Mouse (Mus musculus): ENCODE measurements at regions not wholly inside any gene's neighbourhood (a gene's known extent, or its start where the extent isn't known, plus 50 kb on each side); places are given as distances from the start of the nearest gene placed in this dataset.

DNA sequence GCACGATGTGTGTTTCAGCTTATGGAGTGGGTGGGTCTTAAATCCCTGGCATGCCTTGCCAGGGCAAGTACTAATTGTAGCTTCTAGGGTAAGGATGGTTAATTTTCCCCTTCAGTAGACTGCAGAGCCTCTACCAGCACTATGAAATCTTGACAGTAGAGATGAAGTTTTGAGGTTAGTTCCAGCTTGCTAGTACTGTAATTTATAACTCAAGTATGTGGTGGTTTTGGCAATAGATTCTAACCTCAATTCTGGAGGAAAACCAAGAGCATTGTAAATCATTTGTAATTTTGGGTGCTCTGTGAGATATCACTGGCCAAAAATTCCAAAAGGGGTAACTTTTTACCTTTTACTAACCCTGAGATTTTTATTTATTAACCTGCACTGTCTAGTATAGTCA lies 164.3 kb upstream of the Ednrb start:
- 98% methylated on average over 1 of the region's 1 CpGs for WGBS
- Histone ChIP-seq H3K9me3 (ENCODE audit: low read length) (no peaks in the 10 kb centered on the region), H3K36me3 (ENCODE audit: insufficient read depth, low read length) (no peaks in the 10 kb centered on the region), H3K4me1 (ENCODE audit: insufficient read depth, low read length) (no peaks in the 10 kb centered on the region), H3K9ac (replicated peaks; ENCODE audit: low read length) (no peak overlapping the region), H3K4me3 (ENCODE audit: low read length) (no peak overlapping the region), H3K4me2 (ENCODE audit: low read depth, low read length) (no peak overlapping the region), H3K27ac (no peak overlapping the region), H3K27me3 (ENCODE audit: insufficient read depth, low read length) (no peaks in the 10 kb centered on the region)
- no peak for TF ChIP-seq CTCF (IDR thresholded peaks at IDR 0.05; ENCODE audit: low read depth)
- no peak for ATAC-seq
- DNase-seq (ENCODE audit: low spot score): no peak

GRCm38 (mm10) chr14:104006426-104006825 lies 162.2 kb upstream of the Ednrb start:
- no peak overlapping the region for H3K4me3 ChIP-seq (ENCODE audit: low read length)
- no peaks in the 10 kb centered on the region for H3K4me1 ChIP-seq (ENCODE audit: insufficient read depth, low read length)
- 61% methylated on average over 4 of the region's 4 CpGs for WGBS
- no peaks in the 10 kb centered on the region for H3K9me3 ChIP-seq (ENCODE audit: low read length)
- H3K27ac ChIP-seq: no peak overlapping the region
- TF ChIP-seq CTCF (IDR thresholded peaks at IDR 0.05; ENCODE audit: low read depth): no peak
- no peaks in the 10 kb centered on the region for H3K36me3 ChIP-seq (ENCODE audit: insufficient read depth, low read length)
- ATAC-seq: no peak
- H3K4me2 ChIP-seq (ENCODE audit: low read depth, low read length): no peak overlapping the region
- H3K27me3 ChIP-seq (ENCODE audit: insufficient read depth, low read length): no peaks in the 10 kb centered on the region
- no peak overlapping the region for H3K9ac ChIP-seq (replicated peaks; ENCODE audit: low read length)
- DNase-seq (ENCODE audit: low spot score): peak; percentile 38

GRCm38 (mm10) chr14:104005132-104005531 lies 160.9 kb upstream of the Ednrb start:
- no peaks in the 10 kb centered on the region for H3K4me1 ChIP-seq (ENCODE audit: insufficient read depth, low read length)
- DNase-seq (ENCODE audit: low spot score) (no peak), ATAC-seq (no peak)
- H3K4me3 ChIP-seq (ENCODE audit: low read length): no peak overlapping the region
- no peaks in the 10 kb centered on the region for H3K27me3 ChIP-seq (ENCODE audit: insufficient read depth, low read length)
- H3K9me3 ChIP-seq (ENCODE audit: low read length): no peaks in the 10 kb centered on the region
- H3K4me2 ChIP-seq (ENCODE audit: low read depth, low read length): no peak overlapping the region
- no peak overlapping the region for H3K9ac ChIP-seq (replicated peaks; ENCODE audit: low read length)
- no peaks in the 10 kb centered on the region for H3K36me3 ChIP-seq (ENCODE audit: insufficient read depth, low read length)
- WGBS: 70% methylated on average over 2 of the region's 2 CpGs
- no peak for TF ChIP-seq CTCF (IDR thresholded peaks at IDR 0.05; ENCODE audit: low read depth)
- no peak overlapping the region for H3K27ac ChIP-seq

DNA sequence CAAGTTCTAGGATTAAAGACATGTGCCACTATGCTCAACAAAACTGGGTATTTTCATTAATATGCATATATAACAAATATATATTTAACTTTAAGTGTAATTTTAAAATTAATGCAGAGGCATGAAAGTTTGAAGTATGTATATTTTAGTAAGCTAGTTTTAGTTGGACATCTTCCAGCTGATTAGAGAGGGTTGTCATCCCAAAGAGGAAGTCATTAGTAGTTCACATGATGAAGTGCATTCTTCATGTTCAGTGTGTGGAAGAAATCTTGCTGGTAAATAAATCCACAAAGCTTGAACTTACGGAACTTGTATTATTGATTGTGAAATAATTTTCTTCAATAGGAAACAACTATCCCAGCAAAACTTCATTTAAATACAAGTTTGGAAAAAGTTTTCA lies 158.2 kb upstream of the Ednrb start:
- no peak overlapping the region for H3K4me2 ChIP-seq (ENCODE audit: low read depth, low read length)
- H3K36me3 ChIP-seq (ENCODE audit: insufficient read depth, low read length): no peaks in the 10 kb centered on the region
- WGBS: 52% methylated on average over 1 of the region's 1 CpGs
- no peaks in the 10 kb centered on the region for H3K9me3 ChIP-seq (ENCODE audit: low read length)
- TF ChIP-seq CTCF (IDR thresholded peaks at IDR 0.05; ENCODE audit: low read depth): no peak
- H3K4me3 ChIP-seq (ENCODE audit: low read length): no peak overlapping the region
- H3K27me3 ChIP-seq (ENCODE audit: insufficient read depth, low read length): no peaks in the 10 kb centered on the region
- ATAC-seq: no peak
- no peak for DNase-seq (ENCODE audit: low spot score)
- H3K4me1 ChIP-seq (ENCODE audit: insufficient read depth, low read length): no peaks in the 10 kb centered on the region
- no peak overlapping the region for H3K9ac ChIP-seq (replicated peaks; ENCODE audit: low read length)
- H3K27ac ChIP-seq: no peak overlapping the region

DNA sequence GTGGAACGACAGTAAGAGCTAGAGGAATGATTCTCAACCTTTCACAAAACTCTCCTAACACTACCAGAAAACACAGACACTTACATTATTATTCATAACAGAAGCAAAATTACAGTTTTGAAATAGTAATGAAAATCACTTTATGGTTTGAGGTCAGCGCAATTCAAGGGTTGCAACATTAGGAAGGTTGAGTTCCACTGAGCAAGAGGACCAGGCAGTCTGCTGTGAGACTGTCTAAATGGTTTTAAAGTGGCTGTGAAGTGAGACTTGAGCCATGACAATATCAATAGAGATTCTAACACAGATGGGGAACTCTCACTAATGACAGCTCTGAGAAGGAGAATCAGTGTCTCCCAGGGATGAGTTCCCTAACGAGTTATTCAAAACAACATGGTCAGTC lies 146.2 kb upstream of the Ednrb start:
- no peaks in the 10 kb centered on the region for H3K9me3 ChIP-seq (ENCODE audit: low read length)
- no peak for DNase-seq (ENCODE audit: low spot score)
- no peak overlapping the region for H3K4me3 ChIP-seq (ENCODE audit: low read length)
- H3K4me1 ChIP-seq (ENCODE audit: insufficient read depth, low read length): no peaks in the 10 kb centered on the region
- no peak overlapping the region for H3K4me2 ChIP-seq (ENCODE audit: low read depth, low read length)
- H3K36me3 ChIP-seq (ENCODE audit: insufficient read depth, low read length): no peaks in the 10 kb centered on the region
- H3K27me3 ChIP-seq (ENCODE audit: insufficient read depth, low read length): no peaks in the 10 kb centered on the region
- TF ChIP-seq CTCF (IDR thresholded peaks at IDR 0.05; ENCODE audit: low read depth): no peak
- no peak overlapping the region for H3K27ac ChIP-seq
- no peak overlapping the region for H3K9ac ChIP-seq (replicated peaks; ENCODE audit: low read length)
- ATAC-seq: no peak
- WGBS: 85% methylated on average over 3 of the region's 3 CpGs

GRCm38 (mm10) chr14:103989949-103990348 lies 145.7 kb upstream of the Ednrb start:
- ATAC-seq: no peak
- Histone ChIP-seq H3K4me2 (ENCODE audit: low read depth, low read length) (no peak overlapping the region), H3K9me3 (ENCODE audit: low read length) (no peaks in the 10 kb centered on the region), H3K36me3 (ENCODE audit: insufficient read depth, low read length) (no peaks in the 10 kb centered on the region), H3K27ac (no peak overlapping the region), H3K4me3 (ENCODE audit: low read length) (no peak overlapping the region), H3K9ac (replicated peaks; ENCODE audit: low read length) (no peak overlapping the region), H3K27me3 (ENCODE audit: insufficient read depth, low read length) (no peaks in the 10 kb centered on the region), H3K4me1 (ENCODE audit: insufficient read depth, low read length) (no peaks in the 10 kb centered on the region)
- 93% methylated on average over 1 of the region's 1 CpGs for WGBS
- no peak for DNase-seq (ENCODE audit: low spot score)
- TF ChIP-seq CTCF (IDR thresholded peaks at IDR 0.05; ENCODE audit: low read depth): no peak

DNA sequence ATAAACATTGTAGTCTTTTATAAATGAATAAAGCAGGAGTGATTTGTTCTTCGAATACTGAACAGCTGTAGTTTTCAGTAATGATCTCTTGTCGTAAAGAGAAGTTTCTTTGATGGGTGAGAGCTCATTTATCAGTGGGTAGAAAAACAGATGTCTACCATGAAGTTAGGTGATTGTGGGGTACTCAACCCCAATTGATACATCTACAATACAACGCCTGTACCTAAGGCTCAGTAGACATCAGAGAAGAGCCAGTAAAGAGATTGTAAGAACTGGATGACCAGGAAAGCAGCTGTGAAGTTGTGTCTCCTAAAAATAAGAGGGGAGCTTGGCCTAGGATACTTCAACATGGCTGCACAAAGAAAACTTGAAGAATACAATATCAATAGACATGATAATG lies 143.1 kb upstream of the Ednrb start:
- WGBS: 46% methylated on average over 3 of the region's 3 CpGs
- H3K27ac ChIP-seq: no peak overlapping the region
- no peak overlapping the region for H3K9ac ChIP-seq (replicated peaks; ENCODE audit: low read length)

More for the DNA sequence above, 143.1 kb upstream of the Ednrb start:
- no peak for ATAC-seq
- H3K36me3 ChIP-seq (ENCODE audit: insufficient read depth, low read length): no peaks in the 10 kb centered on the region
- no peak overlapping the region for H3K4me2 ChIP-seq (ENCODE audit: low read depth, low read length)
- no peaks in the 10 kb centered on the region for H3K4me1 ChIP-seq (ENCODE audit: insufficient read depth, low read length)
- H3K4me3 ChIP-seq (ENCODE audit: low read length): no peak overlapping the region
- H3K9me3 ChIP-seq (ENCODE audit: low read length): no peaks in the 10 kb centered on the region
- TF ChIP-seq CTCF (IDR thresholded peaks at IDR 0.05; ENCODE audit: low read depth): no peak
- no peak for DNase-seq (ENCODE audit: low spot score)
- no peaks in the 10 kb centered on the region for H3K27me3 ChIP-seq (ENCODE audit: insufficient read depth, low read length)

Data from hindbrain, postnatal 0 days (tissue).